Mouse (Mus musculus): ENCODE measurements around the gene Spata18.

Spata18 gene

GRCm38 (mm10) chr5:73721682-73722282 lies 70.6 kb downstream of the Spata18 start:
- no peak for DNase-seq

GRCm38 (mm10) chr5:73725981-73726380 lies 74.8 kb downstream of the Spata18 start:
- no peak for DNase-seq

- DNase-seq: no peak
These were observed 77.5 kb downstream of the Spata18 start for GRCm38 (mm10) chr5:73728651-73729050.
